8 mouse cellular contexts compared by ENCODE assay signal in genomic region chr7:35171867-35172382, GRCm38 (mm10). TPM values are rescaled to one million over a fixed set of nuclear protein-coding genes. Genes with fewer than 3 reads are reported as not detected.
DNase-seq lines count a peak whose midpoint lies in the region; ATAC-seq and TF ChIP-seq lines count a peak whose summit lies in the region.

No protein-coding gene starts in this region.

- H3K9me3 ChIP-seq in embryonic facial prominence, embryonic 15.5 days (replicated peaks) = no peaks in the 10 kb centered on the region
- no peaks in the 10 kb centered on the region for H3K9me3 ChIP-seq in heart, embryonic 12.5 days (replicated peaks)
- H3K9me3 ChIP-seq in kidney, embryonic 15.5 days (replicated peaks) = no peaks in the 10 kb centered on the region

- peak; percentile 67 for ATAC-seq in CD4-positive, CD25-positive, alpha-beta regulatory T cell, adult 4 months
- peak; percentile 55; the same call in 1 of the 2 replicates for ATAC-seq in embryonic facial prominence, embryonic 15.5 days (ENCODE audit: insufficient number of reproducible peaks, low FRiP score, low TSS enrichment, low read depth)
- peak; percentile 46; the same call in 1 of the 2 replicates for ATAC-seq in heart, embryonic 12.5 days (ENCODE audit: insufficient number of reproducible peaks, low FRiP score)
- peak; percentile 73 for ATAC-seq in kidney, embryonic 15.5 days (replicated peaks; ENCODE audit: low FRiP score)
- peak; percentile 61 for ATAC-seq in monocyte, adult 5-6 weeks (replicated peaks; ENCODE audit: insufficient number of reproducible peaks, low FRiP score, low TSS enrichment, poor library complexity, severe bottlenecking)

- 0 out of 2 replicates have a peak overlapping the region, but pooled peaks have one; percentile 24 for H3K4me2 ChIP-seq in embryonic facial prominence, embryonic 15.5 days (replicated peaks)
- H3K4me2 ChIP-seq in heart, embryonic 12.5 days = peak overlapping the region; percentile 61
- peak overlapping the region; percentile 50 for H3K4me2 ChIP-seq in kidney, embryonic 15.5 days

- DNase-seq in liver = peak; percentile 72
- DNase-seq in telencephalon, adult 2 months (ENCODE audit: low read depth, low spot score) = peak; percentile 36

- H3K36me3 ChIP-seq in embryonic facial prominence, embryonic 15.5 days = no peaks in the 10 kb centered on the region
- H3K36me3 ChIP-seq in heart, embryonic 12.5 days = no peaks in the 10 kb centered on the region
- H3K36me3 ChIP-seq in kidney, embryonic 15.5 days = no peaks in the 10 kb centered on the region

- TF ChIP-seq POLR2A in bone marrow, adult 2 months (IDR thresholded peaks at IDR 0.05; ENCODE audit: borderline replicate concordance, control insufficient read depth, low read depth, low read length) = no peak

- H3K27ac ChIP-seq in bone marrow, adult 2 months (ENCODE audit: control insufficient read depth, insufficient read depth, low read depth, low read length, poor library complexity) = no peak overlapping the region
- no peak overlapping the region for H3K27ac ChIP-seq in embryonic facial prominence, embryonic 15.5 days (replicated peaks)
- no peak overlapping the region for H3K27ac ChIP-seq in heart, embryonic 12.5 days (ENCODE audit: poor library complexity, severe bottlenecking)
- H3K27ac ChIP-seq in kidney, embryonic 15.5 days = no peak overlapping the region

- peak; percentile 41; the same call in 1 of the 2 replicates for TF ChIP-seq CTCF in bone marrow, adult 2 months (IDR thresholded peaks at IDR 0.05; ENCODE audit: control insufficient read depth, insufficient read depth, low read length)

- H3K4me3 ChIP-seq in bone marrow, adult 2 months (replicated peaks; ENCODE audit: control insufficient read depth, low read depth, low read length) = no peak overlapping the region
- H3K4me3 ChIP-seq in embryonic facial prominence, embryonic 15.5 days (replicated peaks) = no peak overlapping the region
- H3K4me3 ChIP-seq in heart, embryonic 12.5 days = no peak overlapping the region
- 0 out of 2 replicates have a peak overlapping the region, but pooled peaks have one; percentile 12 for H3K4me3 ChIP-seq in kidney, embryonic 15.5 days (replicated peaks)

- WGBS in bone marrow, adult 2 months = 2% methylated on average over 16 of the region's 16 CpGs
- 3% methylated on average over 16 of the region's 16 CpGs for WGBS in embryonic facial prominence, embryonic 15.5 days
- WGBS in heart, embryonic 12.5 days = 4% methylated on average over 15 of the region's 16 CpGs
- 3% methylated on average over 16 of the region's 16 CpGs for WGBS in kidney, embryonic 15.5 days

- no peak overlapping the region for H3K9ac ChIP-seq in embryonic facial prominence, embryonic 15.5 days
- H3K9ac ChIP-seq in heart, embryonic 12.5 days = peak overlapping the region; percentile 56; the same call in 1 of the 2 replicates
- H3K9ac ChIP-seq in kidney, embryonic 15.5 days = no peak overlapping the region

- H3K4me1 ChIP-seq in bone marrow, adult 2 months (ENCODE audit: control insufficient read depth, insufficient read depth, low read length) = no peaks in the 10 kb centered on the region; the same call in 1 of the 2 replicates
- H3K4me1 ChIP-seq in embryonic facial prominence, embryonic 15.5 days = peaks cover 4% of the 10 kb centered on the region; the same call in 1 of the 2 replicates
- peaks cover 4% of the 10 kb centered on the region for H3K4me1 ChIP-seq in heart, embryonic 12.5 days (replicated peaks)
- H3K4me1 ChIP-seq in kidney, embryonic 15.5 days = peaks cover 15% of the 10 kb centered on the region; the same call in 1 of the 2 replicates

- H3K27me3 ChIP-seq in embryonic facial prominence, embryonic 15.5 days = peaks cover 11% of the 10 kb centered on the region; the same call in 1 of the 2 replicates
- H3K27me3 ChIP-seq in heart, embryonic 12.5 days (replicated peaks) = peaks cover 61% of the 10 kb centered on the region
- peaks cover 27% of the 10 kb centered on the region for H3K27me3 ChIP-seq in kidney, embryonic 15.5 days

RNA-seq across cellular contexts. Expression of gene Slc7a10, which starts 14.3 kb away (rescaled TPM):
- 1 to 10 TPM; 6.7 to 7.4 TPM for polyA plus RNA-seq in CD4-positive, CD25-positive, alpha-beta regulatory T cell, adult 4 months (2017; shearing (Covaris generic))
- polyA plus RNA-seq in bone marrow, adult 2 months (2011; ENCODE audit: insufficient read depth, insufficient read length, low replicate concordance, missing spikeins) = 1.5 TPM in 1 of 2 replicates, not detected in the other
- 12.5 and 16.9 TPM in 2 replicates for polyA plus RNA-seq in embryonic facial prominence, embryonic 15.5 days (2015; fragmentation: Nextera tagmentation; extraction: Ambion mirVana)
- polyA plus RNA-seq in heart, embryonic 12.5 days (2016; fragmentation: Nextera tagmentation; extraction: Ambion mirVana) = 1.1 and 1.3 TPM in 2 replicates
- polyA plus RNA-seq in kidney, embryonic 15.5 days (2015; fragmentation: Nextera tagmentation; extraction: Ambion mirVana) = 1.1 and 2.4 TPM in 2 replicates
- not detected in 3 replicates for total RNA-seq in monocyte, adult 5-6 weeks (2017)

RNA-seq across cellular contexts. Expression of gene Lrp3, which starts 43.4 kb away (rescaled TPM):
- polyA plus RNA-seq in CD4-positive, CD25-positive, alpha-beta regulatory T cell, adult 4 months (2017; shearing (Covaris generic)) = 1 to 10 TPM in 1 of 2 experiments, under 1 TPM in 1; 0.51 to 1.8 TPM
- not detected in 2 replicates for polyA plus RNA-seq in bone marrow, adult 2 months (2011; ENCODE audit: insufficient read depth, insufficient read length, low replicate concordance, missing spikeins)
- 11.2 and 11.8 TPM in 2 replicates for polyA plus RNA-seq in embryonic facial prominence, embryonic 15.5 days (2015; fragmentation: Nextera tagmentation; extraction: Ambion mirVana)
- 1.6 and 1.7 TPM in 2 replicates for polyA plus RNA-seq in heart, embryonic 12.5 days (2016; fragmentation: Nextera tagmentation; extraction: Ambion mirVana)
- polyA plus RNA-seq in kidney, embryonic 15.5 days (2015; fragmentation: Nextera tagmentation; extraction: Ambion mirVana) = 5.2 and 6.3 TPM in 2 replicates
- not detected in 3 replicates for total RNA-seq in monocyte, adult 5-6 weeks (2017)

RNA-seq across cellular contexts. Expression of gene Cebpa, which starts 52.8 kb away (rescaled TPM):
- polyA plus RNA-seq in CD4-positive, CD25-positive, alpha-beta regulatory T cell, adult 4 months (2017; shearing (Covaris generic)) = 1 to 10 TPM in 1 of 2 experiments, under 1 TPM in 1; 0.47 to 1.1 TPM
- polyA plus RNA-seq in bone marrow, adult 2 months (2011; ENCODE audit: insufficient read depth, insufficient read length, low replicate concordance, missing spikeins) = 8.9 and 14.2 TPM in 2 replicates
- polyA plus RNA-seq in embryonic facial prominence, embryonic 15.5 days (2015; fragmentation: Nextera tagmentation; extraction: Ambion mirVana) = 16.6 and 18.7 TPM in 2 replicates
- 0.64 and 0.92 TPM in 2 replicates for polyA plus RNA-seq in heart, embryonic 12.5 days (2016; fragmentation: Nextera tagmentation; extraction: Ambion mirVana)
- polyA plus RNA-seq in kidney, embryonic 15.5 days (2015; fragmentation: Nextera tagmentation; extraction: Ambion mirVana) = 1.3 and 1.5 TPM in 2 replicates
- total RNA-seq in monocyte, adult 5-6 weeks (2017) = 9.3 to 16.4 TPM (median 10.3 TPM) in 3 replicates
